Mouse (Mus musculus) adipocyte (in vitro differentiated cells): ENCODE data around the gene Zfp719.

Experiments
- DNase-seq: peaks from one replicate; pipeline ENCODE4 v3.0.0-alpha.2; 2016; ENCODE audit warnings: low spot score

Zfp719 gene

GRCm38 (mm10) chr7:43607743-43608287, 28.4 kb downstream of the Zfp719 start:
- DNase-seq, result no peak

DNA sequence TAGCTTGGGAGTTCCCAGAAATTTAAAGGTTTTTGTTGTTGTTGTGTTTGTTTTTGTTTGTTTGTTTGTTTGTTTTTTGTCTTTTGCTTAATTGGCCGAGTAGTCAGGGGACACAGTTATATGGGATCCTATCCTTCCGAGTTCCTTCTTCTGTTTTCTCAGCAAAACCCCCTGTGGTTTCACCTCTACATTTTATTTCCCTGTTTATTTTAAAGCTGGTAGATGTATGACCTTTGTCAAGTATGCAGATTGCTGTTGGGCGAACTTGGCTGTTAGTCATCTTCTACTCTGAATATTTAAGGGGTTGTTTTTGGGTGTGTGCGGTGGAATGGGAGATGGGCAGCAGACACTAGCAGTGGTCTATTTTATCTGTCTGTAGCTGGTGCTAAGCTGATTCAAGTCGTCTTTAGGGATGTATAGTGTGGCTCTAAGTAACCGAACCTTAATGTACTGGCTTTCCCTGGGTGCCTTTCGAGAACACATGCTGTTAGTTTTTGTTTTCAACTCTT, 29.0 kb downstream of the Zfp719 start:
- DNase-seq, result no peak

- no peak for DNase-seq
These were observed 34.6 kb downstream of the Zfp719 start for GRCm38 (mm10) chr7:43613816-43614551.

- DNase-seq, result no peak
These were observed 43.5 kb downstream of the Zfp719 start for GRCm38 (mm10) chr7:43622927-43623326.

GRCm38 (mm10) chr7:43623819-43624218, 44.4 kb downstream of the Zfp719 start:
- no peak for DNase-seq

- DNase-seq, result no peak
These were observed 45.7 kb downstream of the Zfp719 start for GRCm38 (mm10) chr7:43625065-43625464.

- DNase-seq, result no peak
These were observed 46.5 kb downstream of the Zfp719 start for GRCm38 (mm10) chr7:43625794-43626422.

- DNase-seq, result no peak
These were observed 54.5 kb downstream of the Zfp719 start for GRCm38 (mm10) chr7:43633940-43634339.

DNA sequence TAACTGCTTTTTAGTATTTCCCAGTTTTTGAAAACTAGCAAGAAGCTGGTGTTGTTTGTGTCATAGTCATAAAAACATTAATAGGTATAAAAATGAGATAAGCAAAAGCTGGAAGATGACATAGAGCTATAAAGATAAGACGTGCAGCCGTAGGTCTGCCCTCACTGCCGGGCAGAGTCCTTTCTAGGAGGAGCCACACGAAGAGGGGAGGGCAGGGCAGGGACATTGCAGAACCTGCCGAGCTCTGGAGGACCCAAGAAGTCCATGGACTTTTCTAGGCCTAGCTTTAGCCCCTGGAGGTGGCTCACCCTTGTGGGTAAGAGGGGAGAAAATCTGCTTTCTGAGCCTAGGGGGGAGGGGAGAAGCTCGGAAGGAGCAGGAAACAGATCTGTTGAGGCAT, 55.1 kb downstream of the Zfp719 start, which contains the start of gene Ceacam18:
TSS of gene Ceacam18 (plus strand) at position 208 of the 400 bp plus-strand sequence.
- DNase-seq, result no peak

DNA sequence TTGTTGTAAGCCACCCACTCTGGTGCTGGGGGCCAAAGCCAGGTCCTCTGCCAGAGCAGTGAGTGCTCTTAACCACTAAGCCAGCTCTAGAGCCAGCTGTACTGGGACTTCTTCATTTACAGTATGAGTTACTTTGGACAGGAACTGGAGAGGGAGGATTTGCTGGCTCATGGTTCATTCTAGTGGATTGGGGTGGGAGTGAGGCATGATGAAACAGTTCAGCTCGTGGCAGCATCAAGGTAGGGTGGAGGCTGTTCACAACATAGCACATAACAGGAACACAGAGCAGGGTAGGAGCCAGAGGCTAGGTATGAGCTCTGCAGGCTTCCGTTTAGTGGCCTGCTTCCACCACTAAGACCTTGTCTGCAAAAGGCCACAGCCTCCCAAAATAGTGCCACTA, 56.8 kb downstream of the Zfp719 start:
- DNase-seq, result no peak

- DNase-seq, result no peak
These were observed 57.7 kb downstream of the Zfp719 start for GRCm38 (mm10) chr7:43637118-43637517.

DNA sequence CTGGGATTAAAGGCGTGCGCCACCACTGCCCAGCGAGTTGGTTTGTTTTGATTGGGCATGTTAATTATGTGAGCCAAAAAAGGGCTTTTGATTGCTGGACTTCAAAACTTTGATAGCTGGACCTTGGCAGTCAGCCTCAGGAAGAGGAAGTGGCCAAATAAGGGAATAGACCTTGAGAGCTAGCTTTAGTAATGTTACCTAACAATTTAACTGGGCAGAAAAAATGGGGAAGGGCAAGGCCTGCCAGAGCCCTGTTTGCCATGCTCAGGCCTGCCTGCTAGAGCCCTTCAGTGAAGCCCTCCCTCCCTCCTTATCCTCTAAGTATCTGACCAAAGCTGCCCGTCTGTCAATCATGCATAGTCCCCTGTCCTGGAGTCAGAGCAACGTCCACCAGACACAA, 63.2 kb downstream of the Zfp719 start:
- peak; percentile 6 for DNase-seq
